ENCODE assay signal across 8 mouse cellular contexts in the genomic region with DNA sequence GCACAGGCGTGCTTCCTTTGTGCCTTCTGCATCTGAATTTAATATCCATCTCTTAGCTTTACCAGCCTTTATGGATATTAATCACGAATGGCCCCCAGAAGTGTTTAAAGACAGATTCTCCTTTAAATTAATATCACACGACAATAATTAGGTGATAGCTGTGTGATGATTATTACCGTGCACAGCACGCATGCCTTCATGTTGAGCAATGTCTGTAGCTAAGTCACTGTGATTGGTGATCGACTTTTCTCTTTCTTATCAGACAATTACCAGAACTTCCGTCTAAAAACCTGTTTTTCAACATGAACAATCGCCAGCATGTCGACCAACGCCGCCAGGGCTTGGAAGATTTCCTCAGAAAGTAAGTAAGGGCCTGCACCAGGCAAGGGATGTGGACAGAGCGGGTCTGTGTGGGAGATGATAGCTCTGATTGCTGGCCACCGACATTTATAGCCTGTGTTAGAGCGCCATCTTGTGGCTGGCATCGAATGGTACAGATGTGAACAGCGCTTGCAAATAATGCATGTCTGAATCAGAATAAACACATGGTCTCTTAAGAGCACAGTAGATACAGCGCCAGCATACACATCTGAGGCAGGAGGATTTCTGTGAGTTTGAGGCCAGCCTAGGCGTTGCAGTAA. TPM values are rescaled to one million over a fixed set of nuclear protein-coding genes. Genes with fewer than 3 reads are reported as not detected.
DNase-seq lines count a peak whose midpoint lies in the region; ATAC-seq and TF ChIP-seq lines count a peak whose summit lies in the region.

No protein-coding gene starts in this region.

- no peak overlapping the region for H3K9ac ChIP-seq in lung, embryonic 15.5 days

- H3K27me3 ChIP-seq in cerebellum, adult 2 months (ENCODE audit: control insufficient read depth, insufficient read depth, low read length): no peaks in the 10 kb centered on the region
- no peaks in the 10 kb centered on the region for H3K27me3 ChIP-seq in hindbrain, embryonic 10.5 days (ENCODE audit: insufficient read depth, poor library complexity, severe bottlenecking)
- no peaks in the 10 kb centered on the region for H3K27me3 ChIP-seq in lung, embryonic 15.5 days
- no peaks in the 10 kb centered on the region for H3K27me3 ChIP-seq in thymus, adult 2 months (ENCODE audit: control insufficient read depth, insufficient read depth, low read length)

- H3K36me3 ChIP-seq in hindbrain, embryonic 10.5 days: peaks cover 32% of the 10 kb centered on the region
- no peaks in the 10 kb centered on the region for H3K36me3 ChIP-seq in lung, embryonic 15.5 days
- H3K36me3 ChIP-seq in thymus, adult 2 months (ENCODE audit: control insufficient read depth, insufficient read depth, low read length): no peaks in the 10 kb centered on the region

- H3K9me3 ChIP-seq in hindbrain, embryonic 10.5 days: no peaks in the 10 kb centered on the region
- H3K9me3 ChIP-seq in lung, embryonic 15.5 days: no peaks in the 10 kb centered on the region

- H3K4me1 ChIP-seq in cerebellum, adult 2 months (ENCODE audit: control insufficient read depth, insufficient read depth, low read length): peaks cover 2% of the 10 kb centered on the region; the same call in 1 of the 2 replicates
- peaks cover 11% of the 10 kb centered on the region; the same call in 1 of the 2 replicates for H3K4me1 ChIP-seq in hindbrain, embryonic 10.5 days (replicated peaks)
- H3K4me1 ChIP-seq in lung, embryonic 15.5 days: 0 out of 2 replicates have a peak, but pooled peaks cover 4% of the 10 kb centered on the region
- H3K4me1 ChIP-seq in thymus, adult 2 months (replicated peaks; ENCODE audit: control insufficient read depth, insufficient read depth, low read length): 0 out of 2 replicates have a peak, but pooled peaks cover under 1% of the 10 kb centered on the region

- no peak overlapping the region for H3K4me2 ChIP-seq in lung, embryonic 15.5 days

- H3K27ac ChIP-seq in cerebellum, adult 2 months (ENCODE audit: insufficient read depth, low read length): no peak overlapping the region
- no peak overlapping the region for H3K27ac ChIP-seq in hindbrain, embryonic 10.5 days
- no peak overlapping the region for H3K27ac ChIP-seq in lung, embryonic 15.5 days
- H3K27ac ChIP-seq in thymus, adult 2 months (ENCODE audit: control insufficient read depth, insufficient read depth, low read length): no peak overlapping the region

- peak; percentile 52 for DNase-seq in MEL-GATA-1-ER (ENCODE audit: extremely low read depth, low read depth)
- DNase-seq in cerebellum, adult 2 months: peak; percentile 74 to 86
- DNase-seq in forelimb bud, embryonic 11.5 days (ENCODE audit: low read depth, low spot score): peak; percentile 94
- peak; percentile 88 for DNase-seq in hindbrain, embryonic 10.5 days (ENCODE audit: low spot score)
- peak; percentile 62 to 86 for DNase-seq in layer of hippocampus, adult 8-10 months (ENCODE audit: low spot score in 2 of 2)
- peak; percentile 74 for DNase-seq in ovary, postnatal 10 days (ENCODE audit: low spot score)
- peak; percentile 76 for DNase-seq in thymus, adult 2 months

- WGBS in cerebellum, adult 2 months: 29% methylated on average over 18 of the region's 18 CpGs
- 38% methylated on average over 18 of the region's 18 CpGs for WGBS in hindbrain, embryonic 10.5 days
- WGBS in lung, embryonic 15.5 days: 16% methylated on average over 18 of the region's 18 CpGs
- 41% methylated on average over 18 of the region's 18 CpGs for WGBS in thymus, adult 2 months

- ATAC-seq in lung, embryonic 15.5 days (ENCODE audit: borderline replicate concordance, extremely low read depth, low FRiP score, low TSS enrichment): peak; percentile 89

- TF ChIP-seq POLR2A in cerebellum, adult 2 months (IDR thresholded peaks at IDR 0.05; ENCODE audit: borderline replicate concordance, insufficient read depth, low read length): no peak
- no peak for TF ChIP-seq POLR2A in thymus, adult 2 months (IDR thresholded peaks at IDR 0.05; ENCODE audit: control insufficient read depth, extremely low read depth, insufficient read depth, low read length, poor library complexity)

- TF ChIP-seq CTCF in cerebellum, adult 2 months (IDR thresholded peaks at IDR 0.05; ENCODE audit: borderline replicate concordance, insufficient read depth, low read depth, low read length): peak; percentile 96
- peak; percentile 49; the same call in 1 of the 2 replicates for TF ChIP-seq CTCF in thymus, adult 2 months (IDR thresholded peaks at IDR 0.05; ENCODE audit: borderline replicate concordance, control insufficient read depth, extremely low read depth, insufficient read depth, low read length, poor library complexity)

- H3K4me3 ChIP-seq in cerebellum, adult 2 months (replicated peaks; ENCODE audit: insufficient read depth, low read depth, low read length): no peak overlapping the region
- H3K4me3 ChIP-seq in hindbrain, embryonic 10.5 days: no peak overlapping the region
- H3K4me3 ChIP-seq in lung, embryonic 15.5 days: no peak overlapping the region
- H3K4me3 ChIP-seq in thymus, adult 2 months (ENCODE audit: control insufficient read depth, insufficient read depth, low read length): no peak overlapping the region

RNA-seq across cellular contexts. Expression of a gene that starts 56.5 kb away (rescaled TPM):
- polyA plus RNA-seq in cerebellum, adult 2 months (2012; rRNA removed): 45.6 and 45.7 TPM in 2 replicates
- 35.8 and 41.9 TPM in 2 replicates for polyA plus RNA-seq in hindbrain, embryonic 10.5 days (2016; fragmentation: Nextera tagmentation; extraction: Ambion mirVana)
- 100 to 1,000 TPM in 3 of 4 experiments, 10 to 100 TPM in 1; 95.0 to 117 (median 110) TPM for total RNA-seq in layer of hippocampus, adult 8-10 months (2022)
- 13.4 TPM in 2 replicates for polyA plus RNA-seq in lung, embryonic 15.5 days (2015; fragmentation: Nextera tagmentation; extraction: Ambion mirVana)
- polyA plus RNA-seq in thymus, adult 2 months (2012; rRNA removed): 4.0 and 4.3 TPM in 2 replicates
